Mouse (Mus musculus) brain, embryonic 14.5 days (tissue): ENCODE measurements around the gene Plekha5. TPM values are rescaled to one million over a fixed set of nuclear protein-coding genes. Genes with fewer than 3 reads are reported as not detected.
"Not testable (repeated sequence)": the region's sequence is repeated elsewhere in the genome, so short reads cannot be mapped to it uniquely, and the experiment has no call there.

ENCODE experiments used
- DNase-seq: peaks from one replicate; pipeline ENCODE4 v3.0.0-alpha.2; 2011; ENCODE audit warnings: low read depth
- CTCF ChIP-seq: fragments of 200-500 bp; IDR thresholded peaks from 2 replicates; pipeline ENCODE4 v1.5.1; 2012; ENCODE audit warnings: inconsistent platforms, mild to moderate bottlenecking, moderate library complexity, borderline replicate concordance; ENCODE audit not compliant: insufficient read depth, insufficient read length; ENCODE audit errors: extremely low read depth
- POLR2A ChIP-seq: fragments of 200-500 bp; IDR thresholded peaks from 2 replicates; pipeline ENCODE4 v1.6.1; 2012; ENCODE audit warnings: mild to moderate bottlenecking, inconsistent platforms, borderline replicate concordance; ENCODE audit not compliant: poor library complexity, insufficient read depth, insufficient read length, severe bottlenecking; ENCODE audit errors: extremely low read depth
- polyA plus RNA-seq: library from polyadenylated mRNA; depleted of rRNA; stranded (reverse); fragments of >200 nt; gene quantifications from 2 replicates; pipeline ENCODE4 v1.2.3, GENCODE M21; 2012

Plekha5 gene
- polyA plus RNA-seq, 1 experiment, result 103 TPM

GRCm38 (mm10) chr6:140554261-140554660 is 130.4 kb downstream of the Plekha5 start:
- DNase-seq, result peak; percentile 76
- TF ChIP-seq POLR2A, result no peak
- TF ChIP-seq CTCF, result peak; percentile 54; the same call in 1 of the 2 replicates

GRCm38 (mm10) chr6:140559411-140559810 is 135.6 kb downstream of the Plekha5 start:
- TF ChIP-seq POLR2A (no peak), CTCF (no peak)
- DNase-seq, result no peak

DNA sequence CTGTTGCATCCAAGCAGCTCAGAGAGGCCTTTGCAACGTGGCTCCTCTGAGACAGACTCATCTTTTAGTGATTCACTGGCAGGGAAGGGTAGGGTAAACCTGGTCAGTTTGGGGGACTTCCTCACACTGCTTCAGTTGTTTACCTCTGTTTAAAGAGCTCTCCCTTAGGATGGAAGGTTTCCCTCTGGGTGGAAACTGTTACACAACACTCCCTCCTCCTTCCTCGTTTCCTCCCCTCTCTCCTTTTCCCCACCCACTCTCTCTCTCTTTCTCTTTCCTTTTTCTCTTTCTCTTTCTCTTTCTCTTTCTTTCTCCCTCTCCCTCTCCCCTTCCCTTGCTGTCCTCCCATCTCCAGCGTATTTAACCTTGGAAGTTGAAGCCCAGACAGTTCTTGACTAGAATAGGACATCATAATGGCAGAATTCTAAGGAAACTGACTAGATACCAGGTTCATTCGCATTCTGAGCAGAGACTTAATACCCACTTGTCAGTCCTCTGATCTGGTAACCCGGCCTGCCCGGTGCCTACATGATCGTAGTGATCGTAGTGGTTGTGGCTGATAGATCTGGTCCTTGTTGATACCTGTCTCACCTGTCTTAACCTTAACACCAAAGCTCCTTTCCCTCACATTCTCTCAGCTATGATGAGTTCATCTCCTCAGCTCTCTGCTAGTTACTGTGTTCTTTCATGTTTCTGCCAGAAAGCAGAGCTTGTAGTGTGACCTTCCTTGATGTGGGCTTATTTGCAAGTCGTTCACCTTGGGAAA is 137.5 kb downstream of the Plekha5 start:
- no peak for DNase-seq
- TF ChIP-seq POLR2A, result no peak
- no peak for TF ChIP-seq CTCF

GRCm38 (mm10) chr6:140561917-140562590 is 138.2 kb downstream of the Plekha5 start:
- peak; percentile 19 for DNase-seq
- TF ChIP-seq CTCF (no peak), POLR2A (no peak)

GRCm38 (mm10) chr6:140567199-140567598 is 143.3 kb downstream of the Plekha5 start:
- no peak for DNase-seq
- TF ChIP-seq POLR2A (no peak), CTCF (no peak)

DNA sequence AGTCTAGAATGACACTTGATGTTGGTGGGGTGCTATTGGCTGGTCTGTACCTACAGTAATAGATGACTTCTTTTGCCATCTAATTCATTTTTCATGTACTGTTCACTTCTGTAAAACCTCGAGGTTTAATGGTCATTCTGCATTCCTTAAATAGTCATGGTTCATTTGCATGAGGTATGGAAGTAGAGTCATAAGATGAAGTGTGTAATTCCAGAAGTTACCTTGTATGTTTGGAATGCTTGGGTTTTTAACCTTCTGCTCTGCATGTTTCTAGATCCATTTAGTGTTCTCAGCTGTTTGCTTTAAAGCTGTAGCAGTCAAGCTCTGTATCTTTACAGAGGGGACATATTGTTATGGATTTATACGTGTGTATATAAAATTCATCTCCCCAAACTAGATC is 144.0 kb downstream of the Plekha5 start:
- no peak for DNase-seq
- TF ChIP-seq POLR2A, result no peak
- TF ChIP-seq CTCF, result no peak

GRCm38 (mm10) chr6:140570152-140570551 is 146.3 kb downstream of the Plekha5 start:
- TF ChIP-seq CTCF (no peak), POLR2A (no peak)
- DNase-seq, result peak; percentile 52

DNA sequence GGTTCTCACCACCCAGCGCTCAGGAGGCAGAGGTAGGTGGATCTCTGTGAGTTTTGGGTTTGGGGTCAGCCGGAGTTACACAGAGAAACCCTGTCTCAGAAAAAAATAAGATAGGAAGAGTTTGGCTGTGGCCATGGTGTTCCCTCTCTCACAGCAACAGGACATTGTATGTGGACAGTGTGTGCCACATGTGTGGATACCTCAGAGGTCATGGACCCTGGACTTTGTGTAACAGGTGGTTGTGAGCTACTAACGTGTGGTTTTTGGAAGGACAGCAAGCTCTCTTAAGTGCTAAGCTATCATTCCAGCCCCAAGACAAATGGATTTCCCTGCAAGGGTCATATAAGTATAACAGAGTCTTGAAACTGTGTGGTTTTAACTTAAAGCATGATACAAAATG is 151.1 kb downstream of the Plekha5 start:
- TF ChIP-seq POLR2A (no peak), CTCF (no peak)
- no peak for DNase-seq

DNA sequence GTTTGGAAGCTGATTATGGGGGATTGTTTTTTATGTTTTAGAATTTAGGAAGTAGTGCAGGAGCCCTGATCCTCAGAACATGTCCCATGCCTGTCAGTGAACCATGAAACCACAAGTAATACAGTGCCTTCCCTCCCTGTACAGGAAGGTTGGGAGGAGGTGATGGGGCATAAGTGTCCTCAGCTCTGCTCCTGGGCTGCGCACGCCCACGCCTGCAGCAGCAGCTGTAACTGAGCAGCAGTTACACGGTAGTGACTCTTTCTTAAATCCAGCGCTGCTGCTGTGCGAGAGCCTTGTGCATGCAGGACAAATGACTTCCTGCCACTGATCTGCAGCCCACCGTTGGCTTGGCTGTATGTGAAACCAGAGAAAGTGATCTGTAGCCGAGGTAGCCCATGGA is 152.3 kb downstream of the Plekha5 start:
- no peak for DNase-seq
- TF ChIP-seq POLR2A, result no peak
- no peak for TF ChIP-seq CTCF

DNA sequence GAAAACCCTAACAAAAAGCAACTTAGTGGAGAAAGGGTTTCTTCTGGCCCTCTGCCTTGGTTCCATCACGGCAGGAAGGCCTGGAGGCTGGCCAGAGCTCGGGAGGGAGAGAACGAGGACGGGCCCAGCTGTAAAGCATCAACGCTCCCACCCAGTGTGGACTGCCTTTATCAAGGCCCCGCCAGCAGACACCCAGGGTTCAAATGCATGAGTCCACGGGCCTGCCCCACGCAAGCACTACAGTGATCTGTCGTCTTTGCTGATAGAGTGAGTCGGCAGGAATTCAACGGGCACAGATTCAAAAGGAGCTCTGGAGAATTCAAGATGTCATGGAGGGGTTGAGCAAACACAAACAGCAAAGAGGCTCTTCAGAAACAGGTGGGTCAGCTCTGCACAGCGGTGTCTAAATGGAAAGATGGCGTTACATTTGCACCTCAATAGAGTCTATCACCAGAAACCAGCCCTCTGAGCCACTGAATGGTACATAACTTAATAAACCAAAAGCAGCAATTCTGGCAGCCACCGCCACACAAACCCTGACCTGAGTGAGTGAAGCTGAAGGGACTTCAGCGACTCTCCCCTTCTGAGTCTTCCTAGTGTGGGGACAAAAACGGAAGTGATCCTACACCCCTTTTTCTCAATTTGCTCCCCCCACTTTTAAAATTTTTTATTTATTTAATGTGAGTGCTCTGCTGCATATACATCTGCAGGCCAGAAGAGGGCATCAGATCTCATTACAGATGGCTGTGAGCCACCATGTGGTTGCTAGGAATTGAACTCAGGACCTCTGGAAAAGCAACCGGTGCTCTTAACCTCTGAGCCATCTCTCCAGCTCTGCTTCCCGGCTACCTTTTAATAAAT is 153.3 kb downstream of the Plekha5 start:
- no peak for TF ChIP-seq POLR2A
- TF ChIP-seq CTCF, result peak; percentile 2; the same call in 1 of the 2 replicates
- DNase-seq, result peak; percentile 26

DNA sequence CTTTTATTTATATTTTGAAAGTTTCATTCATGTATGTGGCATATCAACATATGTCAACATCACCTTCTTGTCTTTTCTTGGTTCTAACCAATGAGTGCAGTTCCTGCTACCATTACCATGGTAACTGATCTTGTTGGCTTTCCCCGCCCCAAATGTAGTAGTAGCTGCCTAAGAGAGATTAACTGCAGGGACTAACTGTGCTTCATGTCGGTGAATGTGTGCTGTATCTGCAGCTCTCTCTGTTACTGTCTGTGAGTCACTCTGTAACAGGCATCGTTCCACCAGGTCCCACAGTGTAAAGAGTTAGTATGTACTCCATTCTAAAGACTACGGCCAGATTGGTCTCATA is 153.9 kb downstream of the Plekha5 start:
- DNase-seq, result no peak
- no peak for TF ChIP-seq POLR2A
- no peak for TF ChIP-seq CTCF

GRCm38 (mm10) chr6:140578985-140579384 is 155.1 kb downstream of the Plekha5 start:
- DNase-seq, result not testable (repeated sequence)

DNA sequence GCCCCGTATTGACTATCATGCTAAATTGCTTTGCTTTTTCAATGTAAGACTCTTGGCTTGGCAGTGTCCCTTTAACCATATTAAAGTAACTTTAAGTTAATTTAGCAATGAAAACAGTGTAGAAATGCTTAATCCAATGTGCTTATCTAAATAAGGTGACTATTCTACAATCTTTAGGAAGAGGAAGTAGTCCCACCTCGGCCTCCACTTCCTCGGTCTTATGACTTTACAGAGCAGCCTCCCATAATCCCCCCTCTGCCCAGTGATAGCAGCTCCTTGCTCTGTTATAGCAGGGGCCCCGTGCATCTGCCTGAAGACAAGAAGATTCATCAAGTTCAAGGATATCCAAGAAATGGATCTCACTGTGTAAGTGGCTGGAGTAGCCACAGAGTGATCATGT is 156.3 kb downstream of the Plekha5 start:
- TF ChIP-seq POLR2A (no peak), CTCF (no peak)
- no peak for DNase-seq
